Mouse (Mus musculus) ES-E14 (cell line): ENCODE measurements around the gene Myf5. TPM values are rescaled to one million over a fixed set of nuclear protein-coding genes. Genes with fewer than 3 reads are reported as not detected.
A peak's percentile ranks its signal among the peaks of the same experiment; 100 is the strongest.

ENCODE experiments used
- DNase-seq: peaks from one replicate; pipeline ENCODE4 v3.0.0-alpha.2; 2013; ENCODE audit warnings: low read depth, low spot score
- H3K27ac ChIP-seq: 2 replicates; pipeline ENCODE4 v1.5.1; 2012; ENCODE audit warnings: low read depth, mild to moderate bottlenecking, low read length, moderate library complexity, mixed read lengths; ENCODE audit not compliant: poor library complexity, insufficient read depth, severe bottlenecking
- H3K36me3 ChIP-seq: 2 replicates; pipeline ENCODE4 v1.6.1; 2012; ENCODE audit warnings: mild to moderate bottlenecking, low read length, moderate library complexity, mixed read lengths; ENCODE audit not compliant: control insufficient read depth, poor library complexity, insufficient read depth, severe bottlenecking
- H3K4me1 ChIP-seq, 2 experiments: fragments of 150-350 bp in 1 of 2; sonication (generic) in 1 of 2; 2 replicates each; pipeline ENCODE4 v1.6.1; 2012; ENCODE audit warnings: low read length in 2 of 2, mild to moderate bottlenecking in 1 of 2, mixed read lengths in 1 of 2; ENCODE audit not compliant: control insufficient read depth in 2 of 2, insufficient read depth in 2 of 2, poor library complexity in 1 of 2
- H3K4me3 ChIP-seq, 2 experiments: fragments of 150-350 bp in 1 of 2; sonication (generic) in 1 of 2; 2 replicates each; pipeline ENCODE4 v1.5.1; 2012; ENCODE audit warnings: low read length in 2 of 2, low read depth in 1 of 2, mild to moderate bottlenecking in 1 of 2, mixed read lengths in 1 of 2; ENCODE audit not compliant: insufficient read depth in 1 of 2, poor library complexity in 1 of 2, severe bottlenecking in 1 of 2
- H3K9ac ChIP-seq: 2 replicates; pipeline ENCODE4 v1.6.1; 2012; ENCODE audit warnings: low read depth, mild to moderate bottlenecking, low read length, mixed read lengths; ENCODE audit not compliant: poor library complexity, insufficient read depth, severe bottlenecking
- H3K9me3 ChIP-seq: fragments of 150-350 bp; sonication (generic); 2 replicates; pipeline ENCODE4 v1.6.1; 2012; ENCODE audit warnings: low read depth, mild to moderate bottlenecking, low read length; ENCODE audit not compliant: control insufficient read depth, insufficient read depth
- CHD2 ChIP-seq: IDR thresholded peaks from 2 replicates; pipeline ENCODE4 v1.6.1; 2014; ENCODE audit warnings: mild to moderate bottlenecking, low read depth, low read length, inconsistent platforms
- HCFC1 ChIP-seq: IDR thresholded peaks from 2 replicates; pipeline ENCODE4 v1.6.1; 2012; ENCODE audit warnings: low read length, inconsistent platforms, borderline replicate concordance; ENCODE audit not compliant: insufficient read depth
- MAFK ChIP-seq: IDR thresholded peaks from 2 replicates; pipeline ENCODE4 v1.6.1; 2014; ENCODE audit warnings: mild to moderate bottlenecking, low read depth, low read length, inconsistent platforms; ENCODE audit not compliant: insufficient read depth
- ZC3H11A ChIP-seq: IDR thresholded peaks from 2 replicates; pipeline ENCODE4 v1.6.1; 2012; ENCODE audit warnings: low read depth, mild to moderate bottlenecking, inconsistent platforms, low read length, borderline replicate concordance
- ZNF384 ChIP-seq: IDR thresholded peaks from 2 replicates; pipeline ENCODE4 v1.6.1; 2012; ENCODE audit warnings: low read depth, low read length, inconsistent platforms
- in situ Hi-C, 2 experiments: fragments of 600-800 bp; cut with MboI; formaldehyde crosslinking; loops; one replicate each; pipeline ENCODE4 v1.15.1; 2025; ENCODE audit warnings: low sequenced_read_pairs in 2 of 2, inconsistent platforms in 1 of 2; ENCODE audit not compliant: unreplicated experiment in 2 of 2
- total RNA-seq: library from RNA; depleted of rRNA; stranded (reverse); fragments of 300-350 nt; gene quantifications from 2 replicates; pipeline ENCODE4 v1.2.3, GENCODE M21; 2012; rRNA removed

The Myf5 gene
- not detected in 2 replicates for total RNA-seq

GRCm38 (mm10) chr10:107485870-107486269 is at the start of gene Myf5:
TSS of gene Myf5 (minus strand) at chr10:107486134.
- in situ Hi-C loops: no loop called here
- Histone ChIP-seq H3K36me3 (no peaks in the 10 kb centered on the region), H3K9me3 (no peaks in the 10 kb centered on the region), H3K9ac (no peak within 1 kb of the TSS), H3K27ac (no peak within 1 kb of the TSS), H3K4me1 (peaks cover 0 to 6% of the 10 kb centered on the region in 2 experiments; a peak in 1 of 4 replicates), H3K4me3 (no peak within 1 kb of the TSS)
- TF ChIP-seq MAFK (no peak), HCFC1 (no peak), ZNF384 (no peak), CHD2 (no peak), ZC3H11A (no peak)
- no peak for DNase-seq

GRCm38 (mm10) chr10:107528758-107529157 is 42.8 kb upstream of the Myf5 start:
- no peaks in the 10 kb centered on the region for H3K9me3 ChIP-seq
- in situ Hi-C loops: no loop called here
- no peaks in the 10 kb centered on the region for H3K36me3 ChIP-seq
- DNase-seq: peak; percentile 31
- no peak for TF ChIP-seq CHD2
- no peak for TF ChIP-seq HCFC1
- TF ChIP-seq ZNF384: no peak
- no peak overlapping the region for H3K9ac ChIP-seq
- no peak overlapping the region for H3K27ac ChIP-seq
- H3K4me1 ChIP-seq: peaks cover 0 to 4% of the 10 kb centered on the region in 2 experiments; a peak in 2 of 4 replicates
- peak overlapping the region in 1 of 2 experiments; percentile 9; a peak in 2 of 4 replicates for H3K4me3 ChIP-seq

- no peak overlapping the region for H3K27ac ChIP-seq
- no peak for TF ChIP-seq MAFK
- no peak for TF ChIP-seq HCFC1
- TF ChIP-seq ZC3H11A: no peak
- TF ChIP-seq ZNF384: no peak
- TF ChIP-seq CHD2: no peak
- H3K36me3 ChIP-seq: no peaks in the 10 kb centered on the region
- in situ Hi-C loops: no loop called here
- no peak for DNase-seq
- no peaks in the 10 kb centered on the region for H3K9me3 ChIP-seq
- no peaks in the 10 kb centered on the region for H3K4me1 ChIP-seq
- no peak overlapping the region for H3K9ac ChIP-seq
- H3K4me3 ChIP-seq: no peak overlapping the region
Measured at GRCm38 (mm10) chr10:107519216-107519615, 33.3 kb upstream of the Myf5 start.

- TF ChIP-seq CHD2: no peak
- TF ChIP-seq ZNF384: no peak
- no peak for TF ChIP-seq MAFK
- no peak for TF ChIP-seq HCFC1
- TF ChIP-seq ZC3H11A: no peak
- in situ Hi-C loops: no loop called here
- Histone ChIP-seq H3K27ac (no peak overlapping the region), H3K9me3 (no peaks in the 10 kb centered on the region), H3K36me3 (no peaks in the 10 kb centered on the region), H3K9ac (no peak overlapping the region), H3K4me1 (no peaks in the 10 kb centered on the region), H3K4me3 (no peak overlapping the region)
- no peak for DNase-seq
Measured at GRCm38 (mm10) chr10:107516641-107517040, 30.7 kb upstream of the Myf5 start.

GRCm38 (mm10) chr10:107514735-107515134 is 28.8 kb upstream of the Myf5 start:
- TF ChIP-seq HCFC1 (no peak), ZNF384 (no peak), ZC3H11A (no peak)
- DNase-seq: no peak
- Histone ChIP-seq H3K27ac (no peak overlapping the region), H3K9me3 (no peaks in the 10 kb centered on the region), H3K9ac (no peak overlapping the region), H3K36me3 (no peaks in the 10 kb centered on the region), H3K4me3 (no peak overlapping the region), H3K4me1 (no peaks in the 10 kb centered on the region)
- in situ Hi-C loops: no loop called here
